Mouse (Mus musculus) lung, embryonic 15.5 days (tissue): ENCODE measurements around the gene Dync2h1. TPM values are rescaled to one million over a fixed set of nuclear protein-coding genes. Genes with fewer than 3 reads are reported as not detected.
"Not testable (repeated sequence)": the region's sequence is repeated elsewhere in the genome, so short reads cannot be mapped to it uniquely, and the experiment has no call there.

Source experiments
- ATAC-seq: fragments of 200-750 bp; cut with Nextera tagmentation; 2 replicates; pipeline ENCODE4 v1.8.0; 2017; ENCODE audit warnings: moderate number of reproducible peaks, borderline replicate concordance; ENCODE audit not compliant: low FRiP score, low TSS enrichment; ENCODE audit errors: extremely low read depth
- H3K27ac ChIP-seq: fragments of 300-500 bp; sonication (generic); 2 replicates; pipeline ENCODE4 v1.5.1; 2015; ENCODE audit warnings: moderate library complexity, mild to moderate bottlenecking, inconsistent platforms
- H3K27me3 ChIP-seq: fragments of 300-500 bp; sonication (generic); 2 replicates; pipeline ENCODE4 v1.6.1; 2015; ENCODE audit warnings: inconsistent platforms
- H3K36me3 ChIP-seq: fragments of 300-500 bp; sonication (generic); 2 replicates; pipeline ENCODE4 v1.6.1; 2015; ENCODE audit warnings: inconsistent platforms
- H3K4me1 ChIP-seq: fragments of 300-500 bp; sonication (generic); 2 replicates; pipeline ENCODE4 v1.6.1; 2015; ENCODE audit warnings: inconsistent platforms
- H3K4me2 ChIP-seq: fragments of 300-500 bp; sonication (generic); 2 replicates; pipeline ENCODE4 v1.6.1; 2015; ENCODE audit warnings: inconsistent platforms, mild to moderate bottlenecking, moderate library complexity
- H3K4me3 ChIP-seq: fragments of 300-500 bp; sonication (generic); 2 replicates; pipeline ENCODE4 v1.5.1; 2015; ENCODE audit warnings: mild to moderate bottlenecking, inconsistent platforms
- H3K9ac ChIP-seq: fragments of 300-500 bp; sonication (generic); 2 replicates; pipeline ENCODE4 v1.6.1; 2015; ENCODE audit warnings: inconsistent platforms
- H3K9me3 ChIP-seq: fragments of 300-500 bp; sonication (generic); 2 replicates; pipeline ENCODE4 v1.6.1; 2016; ENCODE audit warnings: inconsistent platforms
- WGBS: fragments of 180-500 bp; shearing (Covaris S2); methylation state at CpG from one replicate; pipeline ENCODE4 v1.1.7; 2015; 5-methylcytosine and 5-hydroxymethylcytosine counted together
- polyA plus RNA-seq: library from polyadenylated mRNA; unstranded; fragments of >200 nt; fragmentation: Nextera tagmentation; extraction: Ambion mirVana; gene quantifications from 2 replicates; pipeline ENCODE4 v1.2.1, GENCODE M21; 2015

Dync2h1 gene
- polyA plus RNA-seq, 1 experiment from 2014 or later: 14.3 TPM

DNA sequence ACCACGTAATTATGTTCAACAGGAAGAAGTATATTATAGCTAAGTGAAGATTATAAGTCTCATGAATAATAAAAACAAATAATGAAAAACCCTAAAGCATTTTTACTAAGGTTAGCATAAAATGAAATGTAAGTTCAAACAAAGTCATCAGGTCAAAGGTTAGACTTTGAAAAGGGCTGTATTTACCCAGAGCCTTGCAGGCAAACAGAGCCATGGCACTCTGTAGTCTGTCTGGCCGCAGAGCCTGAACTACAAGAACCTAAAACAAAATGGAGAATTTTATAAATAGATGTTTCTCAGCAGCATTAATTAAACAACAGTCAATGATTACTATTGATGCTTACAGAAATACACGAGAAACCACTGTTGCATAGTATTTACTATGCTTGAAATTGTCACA is 174.5 kb downstream of the Dync2h1 start:
- Histone ChIP-seq H3K4me1 (no peaks in the 10 kb centered on the region), H3K9ac (no peak overlapping the region), H3K36me3 (no peaks in the 10 kb centered on the region), H3K4me2 (no peak overlapping the region), H3K9me3 (no peaks in the 10 kb centered on the region), H3K27ac (no peak overlapping the region), H3K4me3 (no peak overlapping the region), H3K27me3 (no peaks in the 10 kb centered on the region)
- 67% methylated on average over 3 of the region's 3 CpGs for WGBS
- ATAC-seq: no peak

DNA sequence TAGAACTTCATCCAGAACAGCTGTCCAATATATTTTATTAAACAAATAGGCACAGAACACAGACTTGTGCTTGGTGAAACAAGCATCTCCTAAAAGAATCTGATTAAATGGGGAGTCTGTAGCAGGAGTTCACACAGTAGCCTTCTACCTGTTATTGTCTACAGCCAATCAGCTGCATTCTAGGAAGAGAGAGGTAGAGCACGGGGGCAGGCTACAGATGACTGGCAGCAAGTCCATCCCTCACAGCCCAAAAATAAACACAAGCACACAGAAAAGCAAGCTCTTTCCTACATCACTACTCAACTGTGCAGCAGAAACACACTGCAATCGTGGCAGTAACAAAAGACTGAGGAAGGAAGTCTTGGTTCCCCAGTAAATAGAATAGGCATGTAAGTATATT is 189.4 kb downstream of the Dync2h1 start:
- Histone ChIP-seq H3K36me3 (no peaks in the 10 kb centered on the region), H3K4me3 (no peak overlapping the region), H3K4me2 (no peak overlapping the region), H3K27me3 (no peaks in the 10 kb centered on the region), H3K4me1 (no peaks in the 10 kb centered on the region), H3K9me3 (no peaks in the 10 kb centered on the region), H3K27ac (no peak overlapping the region), H3K9ac (no peak overlapping the region)
- WGBS: 39% methylated on average over 2 of the region's 2 CpGs
- ATAC-seq: no peak

DNA sequence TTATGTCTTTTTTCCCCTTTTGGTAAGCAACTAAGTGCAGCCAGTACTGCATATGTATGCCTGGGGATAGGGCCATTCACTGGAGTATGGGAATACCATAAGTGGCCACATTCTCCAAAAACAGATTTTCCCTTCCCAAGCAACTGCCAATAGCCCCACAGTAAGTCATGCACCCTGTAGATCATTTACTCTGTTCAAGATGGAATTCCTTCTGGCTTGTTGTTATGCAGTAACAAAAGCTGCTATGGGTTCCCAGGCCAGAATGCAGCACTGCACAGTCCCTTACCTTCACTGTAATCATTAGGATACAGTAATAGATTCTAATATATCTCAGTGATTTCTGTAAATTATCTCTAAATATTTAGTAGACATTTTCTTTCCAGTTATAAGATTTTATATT is 190.0 kb downstream of the Dync2h1 start:
- Histone ChIP-seq H3K36me3 (no peaks in the 10 kb centered on the region), H3K4me3 (no peak overlapping the region), H3K27me3 (no peaks in the 10 kb centered on the region), H3K4me2 (no peak overlapping the region), H3K27ac (no peak overlapping the region), H3K9me3 (no peaks in the 10 kb centered on the region), H3K4me1 (no peaks in the 10 kb centered on the region), H3K9ac (no peak overlapping the region)
- ATAC-seq: no peak

DNA sequence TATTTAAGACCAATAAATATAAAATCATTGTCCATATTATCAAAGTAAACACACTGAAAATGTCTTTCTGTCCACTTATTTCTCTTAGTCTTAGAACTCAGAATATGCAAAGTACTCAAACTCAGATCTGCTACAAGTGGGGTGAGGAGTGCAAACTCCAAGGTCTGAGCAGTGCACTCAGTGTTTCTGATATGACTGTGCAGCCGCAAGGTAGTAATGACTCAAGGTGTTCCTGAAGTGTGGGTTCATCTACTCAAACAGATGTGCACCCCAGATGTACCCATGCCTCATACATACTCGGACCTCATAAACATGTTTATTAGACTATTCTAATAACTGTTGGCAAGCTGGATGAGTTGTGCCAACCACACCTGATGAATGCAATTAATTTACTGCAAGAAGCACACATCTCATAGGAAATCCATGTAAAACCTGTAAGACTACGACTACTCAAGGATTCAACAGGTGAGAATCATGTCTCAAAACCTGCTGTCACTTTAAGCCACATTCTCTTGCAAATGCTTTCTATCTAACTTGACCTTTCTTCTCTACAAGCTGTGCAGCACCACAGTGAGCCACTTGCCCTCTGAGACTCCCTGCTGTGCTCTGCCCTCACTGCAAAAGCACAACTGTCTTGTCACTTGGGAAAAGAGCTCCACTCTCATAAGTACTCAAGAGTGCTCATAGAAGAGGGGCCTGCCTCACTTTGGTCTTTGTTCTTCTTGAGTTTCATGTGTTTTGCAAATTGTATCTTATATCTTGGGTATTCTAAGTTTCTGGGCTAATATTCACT is 195.2 kb downstream of the Dync2h1 start:
- Histone ChIP-seq H3K27me3 (no peaks in the 10 kb centered on the region), H3K4me2 (no peak overlapping the region), H3K4me3 (no peak overlapping the region), H3K9ac (no peak overlapping the region), H3K4me1 (no peaks in the 10 kb centered on the region), H3K27ac (no peak overlapping the region), H3K36me3 (no peaks in the 10 kb centered on the region), H3K9me3 (no peaks in the 10 kb centered on the region)
- 88% methylated on average over 3 of the region's 3 CpGs for WGBS
- ATAC-seq: no peak

DNA sequence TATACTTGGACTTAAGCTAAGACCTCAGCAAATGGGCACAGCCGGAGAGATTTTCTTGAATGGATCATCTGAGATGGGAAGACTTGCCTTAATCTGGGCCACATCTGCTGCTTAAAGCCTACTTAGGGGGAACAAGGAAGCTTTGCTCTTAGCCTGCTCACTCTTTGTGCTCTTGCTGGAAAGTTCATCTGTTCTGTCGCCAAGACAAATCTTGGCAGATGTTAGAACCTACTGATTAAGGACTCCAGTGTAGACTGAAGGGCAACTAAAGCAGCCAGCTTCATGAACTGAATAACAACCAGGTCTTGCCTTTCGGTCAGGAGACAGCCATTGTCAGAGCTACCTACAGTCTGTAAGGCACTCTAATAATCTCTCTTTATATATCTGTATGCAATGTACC is 198.1 kb downstream of the Dync2h1 start:
- H3K9me3 ChIP-seq: no peaks in the 10 kb centered on the region
- 84% methylated on average over 3 of the region's 3 CpGs for WGBS
- no peak for ATAC-seq

DNA sequence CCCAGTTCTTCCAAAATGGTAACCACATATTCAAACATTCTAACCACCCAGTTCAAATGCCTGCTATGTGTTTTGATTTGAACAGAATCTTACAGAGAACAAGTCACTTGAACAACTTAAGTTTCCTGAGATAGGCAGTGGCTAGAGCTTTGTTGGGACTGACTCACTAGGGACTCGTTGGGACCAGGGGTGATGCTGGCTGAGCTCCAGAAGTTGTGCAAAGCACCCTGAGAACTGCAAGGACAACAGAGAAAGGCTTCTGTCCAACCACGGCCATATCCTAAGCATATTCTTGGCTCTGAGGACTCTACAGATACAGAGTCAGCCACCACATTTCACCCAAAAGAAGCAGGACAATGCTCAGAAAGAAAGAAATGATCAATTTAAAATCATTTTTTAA is 215.1 kb downstream of the Dync2h1 start:
- Histone ChIP-seq H3K9ac (no peak overlapping the region), H3K4me2 (no peak overlapping the region), H3K4me1 (no peaks in the 10 kb centered on the region), H3K36me3 (no peaks in the 10 kb centered on the region), H3K27ac (no peak overlapping the region), H3K4me3 (no peak overlapping the region), H3K27me3 (no peaks in the 10 kb centered on the region), H3K9me3 (no peaks in the 10 kb centered on the region)
- WGBS: 62% methylated on average over 2 of the region's 2 CpGs
- no peak for ATAC-seq

More for the DNA sequence above, 198.1 kb downstream of the Dync2h1 start:
- H3K27ac ChIP-seq: no peak overlapping the region
- no peaks in the 10 kb centered on the region for H3K36me3 ChIP-seq
- H3K4me2 ChIP-seq: no peak overlapping the region
- H3K4me3 ChIP-seq: no peak overlapping the region
- no peaks in the 10 kb centered on the region for H3K4me1 ChIP-seq
- H3K9ac ChIP-seq: no peak overlapping the region
- no peaks in the 10 kb centered on the region for H3K27me3 ChIP-seq

DNA sequence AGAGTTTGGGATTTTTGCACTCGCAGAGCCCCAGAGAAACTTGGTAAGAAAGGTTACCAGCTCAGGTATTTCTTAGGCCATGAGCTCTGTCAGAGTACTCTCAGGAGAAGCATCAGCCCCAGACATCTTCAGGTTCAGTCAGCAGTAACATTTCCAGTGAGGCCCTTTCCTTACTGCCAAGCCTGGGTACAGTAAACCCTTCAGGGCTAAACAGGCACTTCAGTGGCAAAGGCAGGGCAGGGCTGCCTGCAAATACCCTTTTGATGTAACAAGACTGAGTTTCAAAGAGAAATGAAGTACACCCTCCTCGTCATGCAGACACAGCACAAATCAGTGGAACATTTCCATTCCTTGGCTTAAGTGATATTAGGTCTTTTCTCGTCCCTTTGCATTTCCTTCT is 219.2 kb downstream of the Dync2h1 start:
- WGBS: 86% methylated on average over 3 of the region's 3 CpGs
- H3K4me1 ChIP-seq: no peaks in the 10 kb centered on the region
- H3K36me3 ChIP-seq: no peaks in the 10 kb centered on the region
- H3K9me3 ChIP-seq: no peaks in the 10 kb centered on the region
- H3K4me3 ChIP-seq: no peak overlapping the region
- ATAC-seq: no peak
- H3K9ac ChIP-seq: no peak overlapping the region
- H3K27ac ChIP-seq: no peak overlapping the region
- H3K27me3 ChIP-seq: no peaks in the 10 kb centered on the region
- no peak overlapping the region for H3K4me2 ChIP-seq

DNA sequence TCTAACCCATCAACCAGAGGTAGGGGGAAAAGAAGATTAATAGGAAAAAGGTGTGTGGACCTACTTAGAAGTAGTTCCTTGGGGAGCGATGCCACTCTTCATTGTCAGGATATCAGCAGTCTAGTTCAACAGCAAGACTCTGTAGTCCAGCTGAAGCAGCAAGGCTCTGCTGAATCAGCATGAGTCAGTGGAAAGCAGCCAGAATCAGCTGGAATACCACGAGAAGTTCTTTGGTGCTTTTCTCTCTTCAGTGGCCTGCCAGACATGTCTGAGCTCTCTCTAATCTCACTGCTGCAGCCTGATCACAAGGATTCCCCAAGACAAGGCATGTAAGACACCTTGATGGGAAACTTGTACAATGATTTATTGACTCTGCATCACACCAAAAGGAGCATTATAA is 225.9 kb downstream of the Dync2h1 start:
- Histone ChIP-seq H3K27ac (no peak overlapping the region), H3K27me3 (no peaks in the 10 kb centered on the region), H3K4me2 (no peak overlapping the region), H3K4me3 (no peak overlapping the region), H3K36me3 (no peaks in the 10 kb centered on the region), H3K4me1 (no peaks in the 10 kb centered on the region), H3K9me3 (no peaks in the 10 kb centered on the region), H3K9ac (no peak overlapping the region)
- 60% methylated on average over 2 of the region's 2 CpGs for WGBS
- no peak for ATAC-seq

DNA sequence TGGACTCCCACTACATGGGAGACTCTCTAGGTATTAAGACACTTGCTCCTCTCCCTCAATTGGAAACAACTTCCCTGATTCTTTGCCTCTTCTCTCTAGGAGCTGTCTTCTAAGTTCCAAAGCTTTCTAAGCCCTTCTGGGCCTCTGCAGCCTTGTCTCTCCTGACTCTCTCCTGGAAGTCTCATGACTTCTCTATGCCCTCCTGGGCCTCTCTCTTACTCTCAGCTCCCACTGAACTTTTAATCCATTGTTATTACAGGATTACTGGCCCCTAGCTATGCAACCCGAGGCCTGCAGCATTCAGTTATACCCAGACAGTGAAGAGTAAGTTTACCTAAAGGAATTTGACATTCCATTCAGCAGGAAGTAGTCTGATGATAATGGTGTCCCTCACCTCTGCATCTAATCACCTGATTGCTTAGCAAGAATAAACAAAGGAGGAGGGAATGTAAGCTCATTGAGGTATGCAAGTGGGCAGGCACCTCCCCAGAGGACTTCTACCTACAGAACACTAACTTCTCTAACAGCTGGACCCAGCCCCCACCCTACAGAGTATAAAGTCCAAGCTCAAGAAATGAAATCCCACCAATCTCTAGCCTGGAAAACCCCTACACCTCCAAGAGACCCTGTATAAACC is 256.7 kb downstream of the Dync2h1 start:
- no peak for ATAC-seq
- 15% methylated on average over 1 of the region's 1 CpGs for WGBS
- H3K36me3 ChIP-seq: no peaks in the 10 kb centered on the region
- H3K4me3 ChIP-seq: no peak overlapping the region
- H3K4me1 ChIP-seq: no peaks in the 10 kb centered on the region
- H3K4me2 ChIP-seq: no peak overlapping the region
- no peaks in the 10 kb centered on the region for H3K27me3 ChIP-seq
- H3K9ac ChIP-seq: no peak overlapping the region
- H3K27ac ChIP-seq: no peak overlapping the region
- H3K9me3 ChIP-seq: no peaks in the 10 kb centered on the region

DNA sequence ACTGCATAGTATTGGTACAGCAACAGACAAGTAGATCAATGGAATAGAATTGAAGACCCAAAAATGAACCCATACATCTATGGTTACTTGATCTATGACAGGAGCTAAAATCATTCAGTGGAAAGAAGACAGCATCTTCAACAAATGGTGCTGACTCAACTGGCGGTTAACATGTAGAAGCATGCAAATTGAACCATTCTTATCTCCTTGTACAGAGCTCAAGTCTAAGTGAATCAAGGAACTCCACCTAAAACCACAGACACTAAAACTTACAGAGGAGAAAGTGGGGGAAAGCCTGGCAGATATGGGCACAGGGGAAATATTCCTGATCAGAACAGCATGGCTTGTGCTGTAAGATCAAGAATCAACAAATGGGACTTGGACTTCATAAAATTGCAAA is 270.8 kb downstream of the Dync2h1 start:
- no peaks in the 10 kb centered on the region for H3K27me3 ChIP-seq
- no peaks in the 10 kb centered on the region for H3K9me3 ChIP-seq
- no peak overlapping the region for H3K4me2 ChIP-seq
- no peak overlapping the region for H3K27ac ChIP-seq
- no peaks in the 10 kb centered on the region for H3K4me1 ChIP-seq
- WGBS: 91% methylated on average over 1 of the region's 1 CpGs
- H3K4me3 ChIP-seq: no peak overlapping the region
- H3K36me3 ChIP-seq: no peaks in the 10 kb centered on the region
- no peak overlapping the region for H3K9ac ChIP-seq
- ATAC-seq: no peak

DNA sequence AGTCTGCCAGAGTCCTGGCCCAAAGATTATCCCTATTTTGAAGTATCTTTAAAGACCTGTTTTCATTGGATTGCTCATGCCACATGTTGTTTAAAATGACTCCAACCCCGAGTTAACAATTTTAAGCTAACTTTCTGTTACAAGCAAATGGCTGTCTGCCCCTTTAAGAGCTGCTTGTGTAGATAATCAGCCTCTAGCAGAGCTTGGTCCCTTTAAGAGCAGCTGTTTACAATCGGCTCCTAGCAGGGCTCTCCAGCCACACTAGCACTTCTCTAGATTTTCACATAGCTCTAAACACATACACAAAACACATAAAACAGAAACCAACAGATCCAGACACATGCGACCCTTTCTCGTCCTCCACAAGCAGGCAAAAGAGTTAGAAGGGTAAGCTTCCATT is 273.7 kb downstream of the Dync2h1 start:
- H3K9ac ChIP-seq, H3K4me2 ChIP-seq: not testable (repeated sequence)

DNA sequence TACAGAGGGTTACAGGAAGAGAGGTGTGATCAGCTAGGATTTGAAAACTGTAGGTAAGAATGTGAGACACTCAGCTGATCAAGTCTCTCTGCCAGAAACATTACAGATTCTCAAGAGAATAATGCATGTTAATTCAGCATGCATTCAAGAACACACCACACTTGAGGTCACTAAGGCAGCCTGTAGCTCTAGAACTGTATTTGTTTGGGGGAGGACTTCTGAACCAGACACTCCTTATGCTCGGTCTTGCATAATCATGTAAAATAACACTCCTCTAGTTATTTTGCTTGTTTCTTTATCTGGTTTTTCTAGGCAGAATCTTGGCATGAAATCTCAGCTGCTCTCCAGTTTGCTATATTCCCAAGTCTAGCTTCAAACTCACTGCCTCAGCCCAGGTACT is 282.6 kb downstream of the Dync2h1 start:
- no peak overlapping the region for H3K9ac ChIP-seq
- no peaks in the 10 kb centered on the region for H3K4me1 ChIP-seq
- no peak overlapping the region for H3K4me3 ChIP-seq
- no peaks in the 10 kb centered on the region for H3K27me3 ChIP-seq
- no peaks in the 10 kb centered on the region for H3K36me3 ChIP-seq
- no peak for ATAC-seq
- no peak overlapping the region for H3K4me2 ChIP-seq
- no peak overlapping the region for H3K27ac ChIP-seq
- WGBS: 54% methylated on average over 1 of the region's 1 CpGs
- H3K9me3 ChIP-seq: no peaks in the 10 kb centered on the region

More for the DNA sequence above, 273.7 kb downstream of the Dync2h1 start:
- 25% methylated on average over 4 of the region's 4 CpGs for WGBS
- H3K4me3 ChIP-seq, ATAC-seq, H3K4me1 ChIP-seq, H3K27ac ChIP-seq, H3K27me3 ChIP-seq, H3K9me3 ChIP-seq, H3K36me3 ChIP-seq: not testable (repeated sequence)
